Mouse (Mus musculus) T-helper 2 cell (primary cell): Measurements from ENCODE around the gene Stc2.

Experiments used
- in situ Hi-C: fragments of 300-600 bp; cut with MboI, MseI; formaldehyde crosslinking; loops from one replicate; pipeline ENCODE4 v1.15.1; 2025; ENCODE audit warnings: high pct_unique_total_duplicates

Stc2 gene

GRCm38 (mm10) chr11:31366421-31366820, 3.5 kb downstream of the Stc2 start:
- in situ Hi-C loops: loop anchor here (5.0 kb wide), 1 partner anchor 409 kb away; no protein-coding TSS in a partner anchor

- in situ Hi-C loops: loop anchor here (5.0 kb wide), 1 partner anchor 409 kb away; no protein-coding TSS in a partner anchor
Observed at GRCm38 (mm10) chr11:31365981-31366380, 3.9 kb downstream of the Stc2 start.

- in situ Hi-C loops: loop anchor here (5.0 kb wide), 1 partner anchor 408 kb away; no protein-coding TSS in a partner anchor
Observed at GRCm38 (mm10) chr11:31365280-31365679, 4.6 kb downstream of the Stc2 start.

DNA sequence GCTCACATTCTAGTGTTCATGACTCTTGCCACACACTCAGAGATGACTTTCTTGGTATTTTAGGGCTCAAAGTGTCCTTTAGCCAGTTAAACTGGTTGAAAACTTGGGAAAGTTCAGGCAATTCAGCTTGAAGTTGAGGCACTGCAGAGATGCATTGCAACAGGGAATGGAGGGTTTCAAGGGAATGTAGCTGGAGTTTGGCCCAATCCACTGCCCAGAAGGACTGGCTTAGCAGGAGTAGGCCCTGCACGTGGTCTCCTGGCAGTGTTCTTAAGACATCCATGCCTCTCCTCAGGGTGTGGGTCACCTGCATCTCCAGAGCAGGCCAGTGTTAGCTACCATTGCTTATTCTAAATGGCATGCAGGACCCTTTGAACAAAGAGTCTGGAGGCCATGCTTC, 7.0 kb downstream of the Stc2 start:
- in situ Hi-C loops: no loop called here

- in situ Hi-C loops: no loop called here
Observed at GRCm38 (mm10) chr11:31362330-31362729, 7.5 kb downstream of the Stc2 start.

DNA sequence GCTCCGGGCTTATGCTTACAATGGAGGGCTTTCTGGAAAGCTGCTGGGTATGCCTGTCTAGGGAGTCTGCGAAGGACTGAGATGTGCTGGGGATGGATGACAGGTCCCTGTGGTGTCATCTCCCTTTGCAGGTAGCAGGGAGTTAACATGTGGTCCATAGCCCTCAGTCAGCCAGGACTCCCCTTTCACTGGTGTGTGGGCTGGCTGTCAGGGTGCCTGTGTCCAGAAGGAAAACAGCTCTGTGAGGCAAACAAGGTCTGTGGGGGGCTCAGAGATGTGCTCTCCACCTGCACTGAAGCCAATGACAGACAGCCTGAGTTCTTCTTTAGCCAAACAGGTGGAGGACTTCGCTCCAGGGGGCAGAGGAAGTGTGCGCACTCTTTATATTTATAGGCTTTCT, 8.8 kb downstream of the Stc2 start:
- in situ Hi-C loops: no loop called here

DNA sequence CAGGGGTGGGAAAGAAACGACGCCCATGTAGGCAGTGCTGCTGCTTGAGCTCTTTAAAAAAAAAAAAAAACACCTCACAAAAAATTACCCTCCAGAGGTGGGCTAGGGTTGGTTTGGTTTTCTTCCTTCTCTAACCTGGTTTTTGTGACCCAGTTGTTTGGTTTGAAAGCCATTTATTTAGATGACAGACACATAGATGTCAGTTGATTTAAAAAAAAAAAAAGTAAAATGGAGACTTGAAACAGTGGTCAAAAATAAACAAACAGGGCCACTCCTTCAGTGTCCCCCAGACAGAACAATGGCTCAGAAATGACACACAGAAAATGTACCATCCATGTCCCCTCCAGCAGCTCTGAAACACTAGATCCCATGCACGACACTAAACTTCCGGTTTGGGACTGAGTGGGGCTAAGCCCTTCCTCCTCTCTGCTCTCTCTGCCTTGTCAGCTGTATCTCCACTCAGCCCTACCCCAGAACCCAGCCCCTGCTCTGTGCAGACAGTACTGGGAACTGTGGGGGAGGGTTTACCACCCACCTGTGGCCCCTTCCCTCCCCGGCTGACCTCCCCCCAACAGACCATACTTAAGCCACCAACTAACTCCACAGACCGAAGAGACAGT, 10.5 kb downstream of the Stc2 start:
- in situ Hi-C loops: no loop called here

- in situ Hi-C loops: no loop called here
Observed at GRCm38 (mm10) chr11:31358453-31358852, 11.4 kb downstream of the Stc2 start.

- in situ Hi-C loops: no loop called here
Observed at GRCm38 (mm10) chr11:31356866-31357265, 13.0 kb downstream of the Stc2 start.

GRCm38 (mm10) chr11:31355737-31356136, 14.1 kb downstream of the Stc2 start:
- in situ Hi-C loops: no loop called here

- in situ Hi-C loops: no loop called here
Observed at GRCm38 (mm10) chr11:31354514-31354913, 15.4 kb downstream of the Stc2 start.
